Mouse (Mus musculus) embryo, embryonic 11.5 days (tissue): ENCODE measurements around the gene Timeless.

Experiments used
- DNase-seq: peaks from one replicate; pipeline ENCODE4 v3.0.0-alpha.2; 2012; ENCODE audit warnings: low read depth, low spot score

Gene Timeless

DNA sequence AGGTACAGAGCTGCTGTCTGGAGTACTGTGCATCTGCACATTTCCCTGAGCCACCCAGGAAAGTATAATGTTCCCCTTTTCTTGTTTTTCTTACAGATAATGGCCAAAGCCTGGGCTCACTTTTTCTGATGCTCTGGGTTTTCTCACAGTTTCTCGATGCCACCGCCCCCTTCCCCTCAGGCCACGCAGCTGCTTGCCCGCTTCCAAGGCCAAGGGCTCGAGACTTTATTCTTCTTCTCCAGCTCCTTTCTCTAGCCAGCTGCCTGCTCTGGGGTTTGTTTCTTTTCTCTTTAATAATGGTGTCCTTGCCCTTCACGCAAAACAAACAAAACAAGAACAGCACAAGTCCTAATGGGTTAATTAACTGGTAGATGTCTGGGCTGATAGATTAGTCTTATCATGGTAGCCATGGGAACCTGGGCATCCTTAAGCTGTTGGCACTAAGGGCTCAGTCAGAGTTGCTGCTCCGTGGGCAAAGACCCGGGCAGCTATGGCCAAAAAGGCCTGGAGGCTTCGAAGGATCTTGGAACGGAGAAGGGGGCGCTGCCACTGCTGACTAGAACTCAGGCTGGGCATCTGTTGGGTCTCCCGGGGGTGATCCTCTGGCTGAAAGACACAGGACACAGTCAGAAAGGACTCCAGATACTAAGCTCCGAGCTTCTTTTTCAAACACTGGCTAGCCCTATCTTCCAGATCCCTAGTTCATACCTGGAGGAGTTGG is 64.7 kb downstream of the Timeless start:
- no peak for DNase-seq

- no peak for DNase-seq
Observed at GRCm38 (mm10) chr10:128297221-128297620, 65.4 kb downstream of the Timeless start.

GRCm38 (mm10) chr10:128297622-128298021 is 65.8 kb downstream of the Timeless start:
- DNase-seq: no peak

GRCm38 (mm10) chr10:128298243-128298642 is 66.4 kb downstream of the Timeless start:
- DNase-seq: no peak

- DNase-seq: no peak
Observed at GRCm38 (mm10) chr10:128298702-128299171, 66.9 kb downstream of the Timeless start, which contains the start of gene Il23a. TSS of gene Il23a (minus strand) at chr10:128298752.

DNA sequence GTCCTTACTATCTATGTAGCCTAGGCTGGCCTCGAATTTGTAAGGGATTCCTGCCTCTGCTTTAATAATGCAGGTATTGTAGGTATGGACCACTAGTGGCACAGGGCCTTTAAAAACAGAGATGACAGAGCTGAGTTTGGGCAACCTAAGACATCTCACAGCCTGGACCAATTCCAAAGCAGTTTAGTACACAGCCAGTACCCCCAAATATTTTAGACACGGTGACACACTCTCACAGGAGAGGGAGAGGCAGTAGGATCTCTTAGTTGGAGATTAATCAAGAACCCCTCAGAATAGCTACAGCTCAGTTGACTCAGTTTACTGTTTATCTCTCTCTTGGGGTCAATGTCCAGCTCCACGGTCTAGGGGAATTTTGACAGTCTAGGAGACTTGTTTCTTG is 70.5 kb downstream of the Timeless start:
- no peak for DNase-seq
